Mouse (Mus musculus) skeletal muscle tissue, adult 2 months (tissue): ENCODE data around the gene Clptm1l.

Experiments
- DNase-seq: peaks from one replicate; pipeline ENCODE4 v3.0.0-alpha.2; 2012; ENCODE audit warnings: low read depth, low spot score

Clptm1l gene

DNA sequence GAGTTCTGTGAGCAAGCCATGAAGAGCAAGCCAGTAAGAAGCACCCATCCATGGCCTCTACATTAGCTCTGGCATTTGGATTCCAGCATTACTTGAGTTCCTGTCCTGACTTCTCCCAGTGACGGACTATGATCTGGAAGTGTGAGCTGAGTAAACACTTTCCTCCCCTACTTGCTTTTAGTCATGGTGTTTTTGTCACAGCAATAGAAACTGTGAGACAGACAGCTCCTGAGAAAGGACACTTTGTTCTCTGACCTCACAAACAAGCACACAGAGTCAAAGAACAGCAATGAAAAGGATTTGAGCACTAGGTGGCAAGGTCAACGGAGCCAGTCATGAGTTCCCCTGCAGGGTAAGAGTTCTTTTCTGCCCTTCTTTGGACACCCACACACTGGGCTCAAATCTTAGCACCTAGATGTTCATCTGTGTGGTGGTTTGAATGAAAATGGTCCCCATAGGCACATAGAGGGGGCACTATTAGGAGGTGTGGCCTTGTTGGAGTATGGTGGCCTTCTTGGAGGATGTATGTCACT lies 56.4 kb downstream of the Clptm1l start:
- no peak for DNase-seq
